Mouse (Mus musculus) intestine, embryonic 15.5 days (tissue): ENCODE measurements around the gene Dazap2. TPM values are rescaled to one million over a fixed set of nuclear protein-coding genes. Genes with fewer than 3 reads are reported as not detected.
A peak's percentile ranks its signal among the peaks of the same experiment; 100 is the strongest.
"Not testable (repeated sequence)": the region's sequence is repeated elsewhere in the genome, so short reads cannot be mapped to it uniquely, and the experiment has no call there.

Experiments
- ATAC-seq: fragments of 200-750 bp; cut with Nextera tagmentation; 2 replicates; pipeline ENCODE4 v1.8.0; 2017; ENCODE audit warnings: moderate TSS enrichment, moderate library complexity
- H3K27ac ChIP-seq: fragments of 300-500 bp; sonication (generic); 2 replicates; pipeline ENCODE4 v1.5.1; 2015; ENCODE audit warnings: mild to moderate bottlenecking, inconsistent platforms
- H3K27me3 ChIP-seq: fragments of 300-500 bp; sonication (generic); replicated peaks from 2 replicates; pipeline ENCODE4 v1.6.1; 2015; ENCODE audit warnings: inconsistent platforms
- H3K36me3 ChIP-seq: fragments of 300-500 bp; sonication (generic); 2 replicates; pipeline ENCODE4 v1.6.1; 2015; ENCODE audit warnings: inconsistent platforms
- H3K4me1 ChIP-seq: fragments of 300-500 bp; sonication (generic); replicated peaks from 2 replicates; pipeline ENCODE4 v1.6.1; 2015; ENCODE audit warnings: inconsistent platforms
- H3K4me2 ChIP-seq: fragments of 300-500 bp; sonication (generic); replicated peaks from 2 replicates; pipeline ENCODE4 v1.6.1; 2015; ENCODE audit warnings: mild to moderate bottlenecking, inconsistent platforms
- H3K4me3 ChIP-seq: fragments of 300-500 bp; sonication (generic); replicated peaks from 2 replicates; pipeline ENCODE4 v1.5.1; 2015; ENCODE audit warnings: inconsistent platforms
- H3K9ac ChIP-seq: fragments of 300-500 bp; sonication (generic); 2 replicates; pipeline ENCODE4 v1.6.1; 2015; ENCODE audit warnings: inconsistent platforms
- H3K9me3 ChIP-seq: fragments of 300-500 bp; sonication (generic); 2 replicates; pipeline ENCODE4 v1.6.1; 2016; ENCODE audit warnings: inconsistent platforms
- WGBS: fragments of 180-500 bp; shearing (Covaris S2); methylation state at CpG from one replicate; pipeline ENCODE4 v1.1.7; 2015; 5-methylcytosine and 5-hydroxymethylcytosine counted together
- polyA plus RNA-seq: library from polyadenylated mRNA; unstranded; fragments of >200 nt; fragmentation: Nextera tagmentation; extraction: Ambion mirVana; gene quantifications from 2 replicates; pipeline ENCODE4 v1.2.1, GENCODE M21; 2015

Gene Dazap2
- polyA plus RNA-seq, 1 experiment from 2014 or later, result 263 TPM

GRCm38 (mm10) chr15:100590436-100590835, 24.7 kb upstream of the Dazap2 start:
- Histone ChIP-seq H3K4me2 (no peak overlapping the region), H3K4me3 (no peak overlapping the region), H3K27ac (no peak overlapping the region), H3K9ac (no peak overlapping the region), H3K36me3 (0 out of 2 replicates have a peak, but pooled peaks cover 2% of the 10 kb centered on the region), H3K4me1 (no peaks in the 10 kb centered on the region), H3K27me3 (no peaks in the 10 kb centered on the region), H3K9me3 (no peaks in the 10 kb centered on the region)
- ATAC-seq, result no peak
- WGBS, result 63% methylated on average over 8 of the region's 8 CpGs

- Histone ChIP-seq H3K4me1 (no peaks in the 10 kb centered on the region), H3K27ac (no peak overlapping the region), H3K4me2 (no peak overlapping the region), H3K9me3 (no peaks in the 10 kb centered on the region), H3K27me3 (no peaks in the 10 kb centered on the region), H3K4me3 (no peak overlapping the region), H3K36me3 (0 out of 2 replicates have a peak, but pooled peaks cover 2% of the 10 kb centered on the region), H3K9ac (no peak overlapping the region)
- WGBS, result 77% methylated on average over 6 of the region's 6 CpGs
- no peak for ATAC-seq
Observed at GRCm38 (mm10) chr15:100592817-100593216, 22.3 kb upstream of the Dazap2 start.

GRCm38 (mm10) chr15:100598287-100598882, 16.8 kb upstream of the Dazap2 start:
- Histone ChIP-seq H3K27ac (no peak overlapping the region), H3K4me1 (peaks cover 4% of the 10 kb centered on the region; the same call in 1 of the 2 replicates), H3K36me3 (no peaks in the 10 kb centered on the region), H3K27me3 (no peaks in the 10 kb centered on the region; the same call in none of the 2 replicates), H3K9me3 (no peaks in the 10 kb centered on the region), H3K4me3 (peak overlapping the region; percentile 78), H3K4me2 (peak overlapping the region; percentile 98), H3K9ac (no peak overlapping the region)
- ATAC-seq, result no peak
- 19% methylated on average over 9 of the region's 9 CpGs for WGBS

- peak overlapping the region; percentile 75 for H3K9ac ChIP-seq
- no peaks in the 10 kb centered on the region for H3K36me3 ChIP-seq
- H3K27me3 ChIP-seq, result no peaks in the 10 kb centered on the region; the same call in none of the 2 replicates
- 1% methylated on average over 12 of the region's 12 CpGs for WGBS
- no peak for ATAC-seq
- no peak overlapping the region for H3K27ac ChIP-seq
- peaks cover 4% of the 10 kb centered on the region; the same call in 1 of the 2 replicates for H3K4me1 ChIP-seq
- peak overlapping the region; percentile 98 for H3K4me2 ChIP-seq
- H3K4me3 ChIP-seq, result peak overlapping the region; percentile 78
- H3K9me3 ChIP-seq, result no peaks in the 10 kb centered on the region
Observed at GRCm38 (mm10) chr15:100598883-100599275, 16.3 kb upstream of the Dazap2 start.

GRCm38 (mm10) chr15:100599276-100600046, 15.7 kb upstream of the Dazap2 start, which contains the start of gene Pou6f1:
TSS of gene Pou6f1 (minus strand) at chr15:100599984.
- under 1% methylated on average over 73 of the region's 76 CpGs for WGBS
- H3K36me3 ChIP-seq, result no peaks in the 10 kb centered on the region
- H3K9ac ChIP-seq, result peak within 1 kb of the TSS; percentile 75
- H3K4me3 ChIP-seq, result peak within 1 kb of the TSS; percentile 78
- H3K4me1 ChIP-seq, result peaks cover 5% of the 10 kb centered on the region; the same call in 1 of the 2 replicates
- no peaks in the 10 kb centered on the region for H3K9me3 ChIP-seq
- peak within 1 kb of the TSS; percentile 98 for H3K4me2 ChIP-seq
- no peak within 1 kb of the TSS for H3K27ac ChIP-seq
- peak; percentile 79 for ATAC-seq
- H3K27me3 ChIP-seq, result no peaks in the 10 kb centered on the region; the same call in none of the 2 replicates

- H3K4me3 ChIP-seq, result peak overlapping the region; percentile 78
- no peaks in the 10 kb centered on the region; the same call in none of the 2 replicates for H3K27me3 ChIP-seq
- H3K36me3 ChIP-seq, result no peaks in the 10 kb centered on the region
- ATAC-seq, result peak; percentile 73
- H3K27ac ChIP-seq, result no peak overlapping the region
- 1% methylated on average over 35 of the region's 35 CpGs for WGBS
- H3K4me1 ChIP-seq, result peaks cover 10% of the 10 kb centered on the region; the same call in 1 of the 2 replicates
- H3K9me3 ChIP-seq, result no peaks in the 10 kb centered on the region
- peak overlapping the region; percentile 75 for H3K9ac ChIP-seq
- peak overlapping the region; percentile 98 for H3K4me2 ChIP-seq
Observed at GRCm38 (mm10) chr15:100600047-100600695, 15.0 kb upstream of the Dazap2 start.

- H3K36me3 ChIP-seq, result no peaks in the 10 kb centered on the region
- H3K9ac ChIP-seq, result no peak overlapping the region
- H3K4me2 ChIP-seq, result peak overlapping the region; percentile 98
- no peaks in the 10 kb centered on the region; the same call in none of the 2 replicates for H3K27me3 ChIP-seq
- H3K4me3 ChIP-seq, result peak overlapping the region; percentile 78
- WGBS, result 33% methylated on average over 21 of the region's 21 CpGs
- no peak overlapping the region for H3K27ac ChIP-seq
- ATAC-seq, result no peak
- no peaks in the 10 kb centered on the region for H3K9me3 ChIP-seq
- H3K4me1 ChIP-seq, result peaks cover 10% of the 10 kb centered on the region; the same call in 1 of the 2 replicates
Observed at GRCm38 (mm10) chr15:100600696-100601272, 14.4 kb upstream of the Dazap2 start.

- ATAC-seq, result no peak
- no peaks in the 10 kb centered on the region; the same call in none of the 2 replicates for H3K27me3 ChIP-seq
Observed at GRCm38 (mm10) chr15:100601669-100602068, 13.5 kb upstream of the Dazap2 start.

GRCm38 (mm10) chr15:100606677-100607076, 8.5 kb upstream of the Dazap2 start:
- not testable (repeated sequence) for H3K9ac ChIP-seq, H3K4me1 ChIP-seq, H3K9me3 ChIP-seq, H3K36me3 ChIP-seq, ATAC-seq, H3K4me3 ChIP-seq, H3K27ac ChIP-seq, H3K4me2 ChIP-seq, H3K27me3 ChIP-seq
- WGBS, result 89% methylated on average over 8 of the region's 8 CpGs

More at GRCm38 (mm10) chr15:100601669-100602068, 13.5 kb upstream of the Dazap2 start:
- no peaks in the 10 kb centered on the region for H3K36me3 ChIP-seq
- no peak overlapping the region for H3K4me2 ChIP-seq
- H3K27ac ChIP-seq, result no peak overlapping the region
- no peaks in the 10 kb centered on the region for H3K9me3 ChIP-seq
- WGBS, result 66% methylated on average over 3 of the region's 3 CpGs
- no peak overlapping the region for H3K4me3 ChIP-seq
- H3K9ac ChIP-seq, result no peak overlapping the region
- H3K4me1 ChIP-seq, result peaks cover 10% of the 10 kb centered on the region; the same call in 1 of the 2 replicates

- Histone ChIP-seq H3K9ac (no peak overlapping the region), H3K4me3 (no peak overlapping the region), H3K36me3 (no peaks in the 10 kb centered on the region), H3K4me2 (no peak overlapping the region), H3K9me3 (no peaks in the 10 kb centered on the region), H3K27me3 (no peaks in the 10 kb centered on the region), H3K27ac (no peak overlapping the region), H3K4me1 (peaks cover 15% of the 10 kb centered on the region)
- WGBS, result 77% methylated on average over 7 of the region's 7 CpGs
- no peak for ATAC-seq
Observed at GRCm38 (mm10) chr15:100611951-100612350, 3.2 kb upstream of the Dazap2 start.

GRCm38 (mm10) chr15:100612432-100612831, 2.7 kb upstream of the Dazap2 start:
- Histone ChIP-seq H3K36me3 (no peaks in the 10 kb centered on the region), H3K9me3 (no peaks in the 10 kb centered on the region), H3K9ac (no peak overlapping the region), H3K4me2 (no peak overlapping the region), H3K27ac (no peak overlapping the region), H3K4me3 (no peak overlapping the region), H3K27me3 (no peaks in the 10 kb centered on the region), H3K4me1 (peaks cover 15% of the 10 kb centered on the region)
- no peak for ATAC-seq
- 84% methylated on average over 2 of the region's 2 CpGs for WGBS

- Histone ChIP-seq H3K9ac (0 out of 2 replicates have a peak overlapping the region, but pooled peaks have one; percentile 10), H3K4me1 (peaks cover 17% of the 10 kb centered on the region), H3K4me2 (peak overlapping the region; percentile 57), H3K9me3 (no peaks in the 10 kb centered on the region), H3K4me3 (peak overlapping the region; percentile 20), H3K27me3 (no peaks in the 10 kb centered on the region), H3K36me3 (peaks cover 3% of the 10 kb centered on the region), H3K27ac (no peak overlapping the region)
- ATAC-seq, result no peak
- 9% methylated on average over 16 of the region's 16 CpGs for WGBS
Observed at GRCm38 (mm10) chr15:100613584-100613983, 1.6 kb upstream of the Dazap2 start.
